Mouse (Mus musculus): ENCODE measurements around the gene Pld3. TPM values are rescaled to one million over a fixed set of nuclear protein-coding genes. Genes with fewer than 3 reads are reported as not detected.
A peak's percentile ranks its signal among the peaks of the same experiment; 100 is the strongest.

Pld3 gene
- 148 and 168 TPM in 2 replicates for polyA plus RNA-seq (2014; fragmentation: Nextera tagmentation; extraction: Ambion mirVana)

GRCm38 (mm10) chr7:27552931-27553513, at the start of gene Pld3, which contains the start of gene 2310022A10Rik:
Pld3 (minus strand) TSS chr7:27553218.
2310022A10Rik (plus strand) TSS chr7:27553233.
- H3K36me3 ChIP-seq (ENCODE audit: control insufficient read depth, insufficient read depth, low read length) = peaks cover 6% of the 10 kb centered on the region; the same call in 1 of the 2 replicates
- no peak within 1 kb of the TSS for H3K27ac ChIP-seq (ENCODE audit: low read depth, low read length)
- H3K9ac ChIP-seq (replicated peaks; ENCODE audit: low read depth, low read length) = peak within 1 kb of the TSS; percentile 54
- under 1% methylated on average over 41 of the region's 41 CpGs for WGBS
- peaks cover 7% of the 10 kb centered on the region; the same call in 1 of the 2 replicates for H3K4me1 ChIP-seq (ENCODE audit: control insufficient read depth, insufficient read depth, low read length)
- H3K4me3 ChIP-seq (ENCODE audit: low read depth, low read length) = peak within 1 kb of the TSS; percentile 48
- peak within 1 kb of the TSS; percentile 68 for H3K4me2 ChIP-seq (ENCODE audit: low read depth, low read length)
- ATAC-seq (ENCODE audit: low read depth) = peak; percentile 100
- no peaks in the 10 kb centered on the region for H3K27me3 ChIP-seq (ENCODE audit: control insufficient read depth, insufficient read depth, low read length)
- no peaks in the 10 kb centered on the region for H3K9me3 ChIP-seq (ENCODE audit: control insufficient read depth, low read length)

GRCm38 (mm10) chr7:27602161-27602560, 49.1 kb upstream of the Pld3 start:
- WGBS = 78% methylated on average over 2 of the region's 2 CpGs
- Histone ChIP-seq H3K27me3 (ENCODE audit: control insufficient read depth, insufficient read depth, low read length) (no peaks in the 10 kb centered on the region), H3K4me2 (ENCODE audit: low read depth, low read length) (no peak overlapping the region), H3K36me3 (ENCODE audit: control insufficient read depth, insufficient read depth, low read length) (no peaks in the 10 kb centered on the region), H3K4me1 (ENCODE audit: control insufficient read depth, insufficient read depth, low read length) (peaks cover 12% of the 10 kb centered on the region; the same call in 1 of the 2 replicates), H3K9ac (replicated peaks; ENCODE audit: low read depth, low read length) (no peak overlapping the region), H3K27ac (ENCODE audit: low read depth, low read length) (no peak overlapping the region), H3K9me3 (ENCODE audit: control insufficient read depth, low read length) (no peaks in the 10 kb centered on the region), H3K4me3 (ENCODE audit: low read depth, low read length) (no peak overlapping the region)
- ATAC-seq (ENCODE audit: low read depth) = no peak

- no peak overlapping the region for H3K4me2 ChIP-seq (ENCODE audit: low read depth, low read length)
- H3K4me1 ChIP-seq (ENCODE audit: control insufficient read depth, insufficient read depth, low read length) = peaks cover 8% of the 10 kb centered on the region; the same call in 1 of the 2 replicates
- no peaks in the 10 kb centered on the region for H3K9me3 ChIP-seq (ENCODE audit: control insufficient read depth, low read length)
- no peak overlapping the region for H3K27ac ChIP-seq (ENCODE audit: low read depth, low read length)
- ATAC-seq (ENCODE audit: low read depth) = no peak
- H3K4me3 ChIP-seq (ENCODE audit: low read depth, low read length) = no peak overlapping the region
- no peaks in the 10 kb centered on the region for H3K36me3 ChIP-seq (ENCODE audit: control insufficient read depth, insufficient read depth, low read length)
- WGBS = 53% methylated on average over 4 of the region's 4 CpGs
- no peak overlapping the region for H3K9ac ChIP-seq (replicated peaks; ENCODE audit: low read depth, low read length)
- H3K27me3 ChIP-seq (ENCODE audit: control insufficient read depth, insufficient read depth, low read length) = no peaks in the 10 kb centered on the region
Measured at GRCm38 (mm10) chr7:27601628-27602027, 48.6 kb upstream of the Pld3 start.

GRCm38 (mm10) chr7:27598053-27598452, 45.0 kb upstream of the Pld3 start:
- H3K4me1 ChIP-seq (ENCODE audit: control insufficient read depth, insufficient read depth, low read length) = peaks cover 5% of the 10 kb centered on the region
- no peak overlapping the region for H3K4me2 ChIP-seq (ENCODE audit: low read depth, low read length)
- ATAC-seq (ENCODE audit: low read depth) = no peak
- H3K9ac ChIP-seq (replicated peaks; ENCODE audit: low read depth, low read length) = no peak overlapping the region
- 84% methylated on average over 7 of the region's 7 CpGs for WGBS
- H3K36me3 ChIP-seq (ENCODE audit: control insufficient read depth, insufficient read depth, low read length) = no peaks in the 10 kb centered on the region
- H3K27ac ChIP-seq (ENCODE audit: low read depth, low read length) = no peak overlapping the region
- H3K27me3 ChIP-seq (ENCODE audit: control insufficient read depth, insufficient read depth, low read length) = no peaks in the 10 kb centered on the region
- no peaks in the 10 kb centered on the region for H3K9me3 ChIP-seq (ENCODE audit: control insufficient read depth, low read length)
- no peak overlapping the region for H3K4me3 ChIP-seq (ENCODE audit: low read depth, low read length)

GRCm38 (mm10) chr7:27596586-27597503, 43.8 kb upstream of the Pld3 start:
- no peak overlapping the region for H3K4me3 ChIP-seq (ENCODE audit: low read depth, low read length)
- no peaks in the 10 kb centered on the region for H3K27me3 ChIP-seq (ENCODE audit: control insufficient read depth, insufficient read depth, low read length)
- no peaks in the 10 kb centered on the region for H3K9me3 ChIP-seq (ENCODE audit: control insufficient read depth, low read length)
- no peak overlapping the region for H3K4me2 ChIP-seq (ENCODE audit: low read depth, low read length)
- no peak for ATAC-seq (ENCODE audit: low read depth)
- H3K36me3 ChIP-seq (ENCODE audit: control insufficient read depth, insufficient read depth, low read length) = no peaks in the 10 kb centered on the region
- no peak overlapping the region for H3K9ac ChIP-seq (replicated peaks; ENCODE audit: low read depth, low read length)
- H3K4me1 ChIP-seq (ENCODE audit: control insufficient read depth, insufficient read depth, low read length) = peaks cover 11% of the 10 kb centered on the region
- 73% methylated on average over 10 of the region's 10 CpGs for WGBS
- H3K27ac ChIP-seq (ENCODE audit: low read depth, low read length) = no peak overlapping the region

GRCm38 (mm10) chr7:27592934-27593645, 40.1 kb upstream of the Pld3 start:
- WGBS = 56% methylated on average over 12 of the region's 12 CpGs
- peak overlapping the region; percentile 99 for H3K27ac ChIP-seq (ENCODE audit: low read depth, low read length)

GRCm38 (mm10) chr7:27592217-27592929, 39.4 kb upstream of the Pld3 start:
- H3K27ac ChIP-seq (ENCODE audit: low read depth, low read length) = peak overlapping the region; percentile 99
- peak; percentile 74 for ATAC-seq (ENCODE audit: low read depth)
- H3K27me3 ChIP-seq (ENCODE audit: control insufficient read depth, insufficient read depth, low read length) = no peaks in the 10 kb centered on the region
- WGBS = 2% methylated on average over 17 of the region's 17 CpGs
- H3K4me1 ChIP-seq (ENCODE audit: control insufficient read depth, insufficient read depth, low read length) = peaks cover 11% of the 10 kb centered on the region
- H3K9me3 ChIP-seq (ENCODE audit: control insufficient read depth, low read length) = no peaks in the 10 kb centered on the region
- H3K36me3 ChIP-seq (ENCODE audit: control insufficient read depth, insufficient read depth, low read length) = no peaks in the 10 kb centered on the region
- peak overlapping the region; percentile 58 for H3K4me3 ChIP-seq (ENCODE audit: low read depth, low read length)
- H3K4me2 ChIP-seq (ENCODE audit: low read depth, low read length) = peak overlapping the region; percentile 53
- peak overlapping the region; percentile 84 for H3K9ac ChIP-seq (replicated peaks; ENCODE audit: low read depth, low read length)

More at GRCm38 (mm10) chr7:27592934-27593645, 40.1 kb upstream of the Pld3 start:
- Histone ChIP-seq H3K4me2 (ENCODE audit: low read depth, low read length) (peak overlapping the region; percentile 53), H3K9me3 (ENCODE audit: control insufficient read depth, low read length) (no peaks in the 10 kb centered on the region), H3K4me3 (ENCODE audit: low read depth, low read length) (peak overlapping the region; percentile 58), H3K27me3 (ENCODE audit: control insufficient read depth, insufficient read depth, low read length) (no peaks in the 10 kb centered on the region), H3K9ac (replicated peaks; ENCODE audit: low read depth, low read length) (peak overlapping the region; percentile 84), H3K36me3 (ENCODE audit: control insufficient read depth, insufficient read depth, low read length) (no peaks in the 10 kb centered on the region), H3K4me1 (ENCODE audit: control insufficient read depth, insufficient read depth, low read length) (peaks cover 11% of the 10 kb centered on the region)
- ATAC-seq (ENCODE audit: low read depth) = no peak
